Mouse (Mus musculus): ENCODE data around the gene Nbl1.

Nbl1 gene

DNA sequence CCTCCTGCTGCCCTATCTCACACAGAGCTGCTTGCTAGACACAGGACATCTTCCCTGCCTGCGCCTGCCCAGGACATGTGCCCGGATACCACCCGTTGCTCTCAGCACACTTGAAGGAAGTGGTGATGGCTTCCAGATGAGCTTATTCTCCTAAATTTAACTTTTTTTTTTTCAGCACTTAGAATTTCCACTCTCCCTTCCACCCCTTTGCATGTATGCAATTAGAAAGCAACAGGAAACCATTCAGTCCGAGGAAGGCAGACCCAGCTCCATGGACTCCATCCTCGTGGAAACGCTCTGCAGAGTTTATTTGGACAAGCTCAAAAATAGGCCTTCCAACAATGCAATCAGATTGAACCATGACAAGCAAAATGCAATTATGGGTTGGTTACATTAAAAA lies 8.8 kb upstream of the Nbl1 start:
- in situ Hi-C loops (cut with MboI; ENCODE audit: low sequenced_read_pairs): no loop called here

DNA sequence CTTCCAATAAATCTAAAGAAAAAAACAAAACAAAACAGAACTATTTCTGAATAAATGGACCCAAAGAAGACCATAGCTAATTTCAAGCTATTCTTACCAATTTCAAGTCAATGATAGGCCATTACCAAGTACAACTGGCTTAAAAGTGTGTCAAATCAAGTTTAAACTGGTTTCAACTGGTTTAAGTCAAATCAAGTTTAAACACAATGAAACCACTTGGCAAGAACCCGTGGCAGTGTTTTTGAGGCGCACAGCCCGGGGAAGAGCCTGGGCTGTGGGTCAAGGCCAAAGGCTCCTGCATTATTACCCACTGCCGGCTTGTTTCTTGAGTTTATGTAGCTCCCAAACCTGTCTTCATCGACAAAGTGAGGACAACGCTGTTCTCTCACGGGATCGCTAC lies 7.5 kb upstream of the Nbl1 start:
- in situ Hi-C loops (cut with MboI; ENCODE audit: low sequenced_read_pairs): no loop called here

DNA sequence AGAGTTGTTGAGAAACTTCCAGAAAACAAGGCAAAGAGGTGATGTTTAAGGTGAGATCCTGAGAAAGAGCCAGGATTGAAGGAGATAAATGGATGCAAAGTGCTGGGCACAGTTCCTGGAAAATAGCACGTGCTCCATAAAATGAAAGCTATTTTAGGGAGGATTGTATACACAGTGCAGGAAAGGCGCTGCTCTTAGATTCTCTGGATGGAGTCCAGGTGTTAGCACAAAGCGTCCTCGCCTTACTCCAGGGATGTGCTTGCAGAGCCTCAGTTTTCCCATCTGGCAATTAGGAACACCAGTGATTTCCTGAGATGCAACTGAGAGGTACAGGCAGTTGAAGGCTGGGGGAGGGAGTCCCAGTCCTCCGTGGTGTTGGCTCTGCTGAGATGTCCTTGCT lies 3.4 kb upstream of the Nbl1 start:
- in situ Hi-C loops (cut with MboI; ENCODE audit: low sequenced_read_pairs): no loop called here

DNA sequence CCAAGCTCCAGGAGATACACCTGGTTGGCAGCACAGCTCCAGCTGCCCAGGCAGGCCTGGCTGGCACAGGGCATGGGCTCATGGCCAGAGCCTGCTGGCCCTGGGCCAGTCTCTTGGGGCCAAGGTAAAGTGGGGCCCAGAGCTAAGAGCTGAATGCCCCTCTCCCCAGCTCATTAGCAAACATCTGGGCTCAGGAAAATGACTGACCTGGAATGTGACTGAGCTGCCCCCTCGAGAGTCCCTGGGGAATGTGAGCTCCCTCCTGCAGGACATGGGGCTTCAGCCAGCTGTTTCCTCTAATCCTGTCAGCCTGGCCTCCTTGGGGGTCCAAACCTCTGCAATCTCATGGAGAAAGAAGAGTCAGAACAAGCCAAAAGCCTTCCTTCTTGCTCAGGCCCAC lies 2.6 kb upstream of the Nbl1 start:
- in situ Hi-C loops (cut with MboI; ENCODE audit: low sequenced_read_pairs): no loop called here

DNA sequence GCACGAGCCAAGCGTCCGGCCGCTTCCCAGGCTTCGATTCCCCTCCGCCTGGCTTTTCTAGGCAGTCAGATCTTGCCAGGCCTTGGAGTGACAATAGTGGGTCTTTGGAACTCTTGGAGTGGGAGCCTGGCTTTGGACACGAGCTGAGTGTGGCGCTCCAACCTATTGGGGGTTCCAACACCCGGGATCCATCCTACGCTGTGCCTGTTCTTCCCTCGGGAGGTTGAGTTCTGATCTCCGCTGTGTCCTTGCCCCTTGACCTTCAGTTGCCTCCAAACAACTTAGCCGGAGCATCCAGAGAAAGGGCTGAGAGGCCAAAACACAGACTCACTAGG lies 370 bp upstream of the Nbl1 start:
- in situ Hi-C loops (cut with MboI; ENCODE audit: low sequenced_read_pairs): no loop called here

DNA sequence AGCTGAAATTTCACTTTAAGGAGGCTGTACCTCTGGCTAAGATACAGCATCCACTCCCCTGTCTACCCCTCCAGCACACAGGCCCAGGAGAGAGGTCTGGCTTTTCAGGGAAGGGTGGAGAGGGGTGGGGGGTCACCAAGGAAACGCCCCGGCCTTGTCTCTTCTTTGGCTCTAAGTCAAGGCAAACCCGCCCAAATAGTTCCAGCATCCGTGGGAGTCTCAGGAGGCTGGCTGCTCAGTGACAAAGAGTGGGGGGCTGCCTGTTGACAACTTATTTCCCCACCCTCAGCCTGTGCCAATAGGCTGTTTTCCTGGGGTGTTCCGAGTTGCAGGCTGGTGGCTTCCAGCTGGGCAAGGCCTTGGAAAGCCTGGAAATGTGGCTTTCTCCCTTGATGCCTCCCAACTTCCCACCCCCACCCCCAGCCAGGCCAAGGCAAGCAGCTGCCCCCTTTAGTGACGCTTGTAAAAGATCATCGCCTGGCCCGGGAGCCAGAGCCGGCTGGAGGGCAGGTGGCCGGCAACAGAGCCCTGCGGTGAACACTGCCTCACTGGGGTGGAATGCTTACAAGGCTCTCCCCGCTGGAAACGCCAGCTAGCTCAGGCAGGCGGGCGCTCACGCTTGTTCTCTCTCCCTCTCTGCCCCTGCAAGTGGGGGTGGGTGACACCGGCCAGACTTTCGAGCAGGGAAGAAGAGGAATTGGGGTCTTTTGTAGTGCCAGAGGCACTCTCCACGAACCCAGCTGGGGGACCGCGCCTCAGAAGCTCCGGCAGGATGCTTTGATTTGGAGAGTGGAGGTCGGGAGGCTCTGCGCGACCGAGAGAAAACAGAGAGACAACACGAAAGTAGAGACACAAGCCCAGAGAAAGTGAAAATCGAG lies 1.1 kb downstream of the Nbl1 start:
- in situ Hi-C loops (cut with MboI; ENCODE audit: low sequenced_read_pairs): no loop called here

DNA sequence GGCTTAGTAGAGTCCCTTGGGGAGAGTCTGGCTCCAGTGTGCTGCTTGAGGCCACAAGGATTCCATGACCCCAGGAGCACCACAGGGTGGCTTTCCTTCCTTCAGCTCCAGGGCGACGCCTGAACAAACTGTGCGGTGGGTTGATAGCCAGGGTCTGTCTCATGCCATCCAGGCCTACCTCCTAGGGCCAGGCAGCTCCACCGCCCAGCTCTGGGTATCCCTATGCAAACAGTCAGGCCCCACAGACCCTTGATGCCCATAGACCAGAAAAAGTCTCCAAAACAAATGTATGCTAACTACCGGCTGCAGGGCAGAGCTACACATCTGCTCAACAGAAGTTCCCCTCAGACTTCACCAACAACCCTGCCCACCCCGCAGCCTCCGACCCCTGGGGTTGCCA lies 1.7 kb downstream of the Nbl1 start:
- in situ Hi-C loops (cut with MboI; ENCODE audit: low sequenced_read_pairs): no loop called here

DNA sequence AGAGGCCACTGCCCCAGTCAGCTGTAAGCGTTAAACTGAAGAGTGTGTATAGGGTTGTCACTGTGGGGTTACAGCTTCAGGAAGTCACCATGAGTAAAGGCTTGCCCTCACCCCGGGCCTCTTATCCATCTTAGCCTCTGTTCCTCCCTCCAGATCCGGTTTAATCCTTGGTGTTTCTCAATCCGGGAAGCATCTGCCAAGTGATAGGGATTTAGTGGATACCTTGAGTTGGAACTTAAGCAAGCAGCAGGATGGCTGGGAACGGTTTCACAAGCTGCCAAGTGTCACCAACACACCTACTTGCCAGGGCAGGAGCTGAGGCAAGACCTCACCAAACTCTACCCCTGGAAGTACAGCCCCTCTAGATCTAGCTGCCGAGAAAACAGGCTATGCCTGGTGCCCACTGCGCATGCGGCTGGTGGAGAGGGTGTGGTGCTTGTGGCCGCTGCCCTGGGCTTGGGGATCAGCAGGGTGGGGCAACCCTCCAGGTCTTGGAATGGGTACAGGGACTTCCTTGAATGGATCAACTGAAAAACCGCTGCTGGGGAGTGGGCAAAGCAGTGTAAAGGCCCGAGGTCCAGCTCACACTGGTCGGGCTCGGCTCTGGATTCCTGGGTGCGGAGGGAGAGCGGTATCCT lies 2.4 kb downstream of the Nbl1 start:
- in situ Hi-C loops (cut with MboI; ENCODE audit: low sequenced_read_pairs): no loop called here

DNA sequence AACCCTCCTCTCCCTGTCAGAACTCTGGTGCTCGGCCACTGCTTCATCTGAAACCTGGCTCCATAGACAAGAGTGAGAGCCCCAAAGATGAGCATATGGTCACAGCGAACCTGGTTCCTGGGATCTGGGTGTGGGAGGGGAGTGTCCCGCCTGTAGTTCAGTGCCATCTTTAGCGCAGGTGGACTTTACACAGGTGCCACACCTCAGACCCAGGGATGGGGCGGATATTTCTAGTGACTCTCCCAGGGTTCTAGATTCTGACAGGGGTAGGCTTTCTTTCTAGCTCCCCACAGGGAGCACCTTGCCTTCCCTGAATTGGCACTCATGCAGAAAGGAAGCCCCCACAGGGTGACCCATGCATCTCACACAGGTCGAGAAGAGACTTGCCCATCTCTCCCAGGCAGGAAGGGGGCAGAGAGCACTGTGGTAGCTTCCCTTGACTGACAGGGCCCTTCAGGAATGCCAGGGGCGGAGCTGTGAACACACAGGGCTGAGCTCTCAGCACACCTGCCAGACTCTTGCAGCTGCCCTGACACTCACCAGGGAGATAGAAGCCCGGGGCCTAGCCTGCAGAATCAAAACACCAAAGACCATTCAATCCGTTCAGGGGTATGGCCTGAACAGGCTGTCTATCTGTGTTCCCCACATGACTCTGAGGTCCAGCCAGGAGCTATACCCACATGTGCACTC lies 3.7 kb downstream of the Nbl1 start:
- in situ Hi-C loops (cut with MboI; ENCODE audit: low sequenced_read_pairs): loop anchor here (10.0 kb wide), 1 partner anchor 166 kb away; no protein-coding TSS in a partner anchor

DNA sequence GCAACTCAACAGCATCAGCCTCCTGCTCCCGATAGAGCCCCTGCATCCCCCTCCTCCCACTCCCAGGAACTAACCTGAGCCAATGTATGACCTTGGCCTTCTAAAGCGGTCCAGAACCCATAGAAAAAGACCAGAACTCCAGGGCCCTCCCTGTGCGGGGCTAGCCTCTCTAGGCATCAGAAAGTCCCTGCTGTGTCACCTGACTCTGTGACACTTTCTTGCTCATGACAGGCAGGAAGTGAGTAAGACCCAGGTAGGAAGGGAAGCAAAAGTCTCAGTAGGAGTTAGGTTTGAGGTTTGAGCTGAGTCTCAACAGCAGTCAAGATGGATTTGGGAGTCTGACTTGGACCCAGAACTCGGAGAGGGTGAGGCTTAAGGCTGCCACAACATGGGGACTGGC lies 5.8 kb downstream of the Nbl1 start:
- in situ Hi-C loops (cut with MboI; ENCODE audit: low sequenced_read_pairs): loop anchor here (10.0 kb wide), 1 partner anchor 168 kb away; no protein-coding TSS in a partner anchor

DNA sequence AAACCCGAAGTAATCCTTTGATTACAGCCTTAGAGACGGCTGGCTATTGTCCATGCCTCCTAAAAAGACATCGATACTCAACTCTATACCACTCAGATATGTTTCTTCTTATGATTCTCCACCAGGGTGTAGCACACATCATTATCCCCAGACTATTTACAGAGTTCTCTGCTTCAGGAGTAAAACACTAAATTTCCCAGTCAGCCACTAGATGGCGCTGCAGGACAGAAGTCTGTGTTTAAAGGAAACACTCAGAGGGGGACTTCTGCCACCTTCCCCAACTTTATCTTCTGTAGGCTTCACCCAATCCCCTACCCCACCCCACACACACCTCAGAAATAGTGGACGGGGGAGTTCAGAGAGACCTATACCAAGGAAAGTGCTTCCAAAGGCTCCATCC lies 6.8 kb downstream of the Nbl1 start:
- in situ Hi-C loops (cut with MboI; ENCODE audit: low sequenced_read_pairs): loop anchor here (10.0 kb wide), 1 partner anchor 169 kb away; no protein-coding TSS in a partner anchor

DNA sequence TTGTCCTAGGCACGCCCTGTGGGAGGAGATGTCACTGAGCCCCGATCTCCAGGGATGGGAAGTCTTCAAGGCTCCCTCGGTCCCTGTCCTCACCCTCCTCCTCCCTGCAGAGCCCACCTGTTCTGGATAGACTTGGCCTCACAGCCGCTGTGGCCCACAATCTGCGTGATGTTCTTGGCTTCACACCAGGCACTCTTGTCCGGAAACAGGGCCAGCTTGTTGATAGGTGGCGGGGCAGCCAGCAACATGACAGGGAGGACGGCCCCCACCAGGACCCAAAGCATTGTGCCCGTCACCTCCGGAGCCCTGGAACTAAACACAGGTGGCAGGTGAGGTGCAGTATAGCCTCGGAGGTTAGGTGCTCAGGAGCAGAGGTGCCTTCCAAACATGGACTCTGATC lies 7.5 kb downstream of the Nbl1 start:
- in situ Hi-C loops (cut with MboI; ENCODE audit: low sequenced_read_pairs): loop anchor here (10.0 kb wide), 1 partner anchor 169 kb away; no protein-coding TSS in a partner anchor

DNA sequence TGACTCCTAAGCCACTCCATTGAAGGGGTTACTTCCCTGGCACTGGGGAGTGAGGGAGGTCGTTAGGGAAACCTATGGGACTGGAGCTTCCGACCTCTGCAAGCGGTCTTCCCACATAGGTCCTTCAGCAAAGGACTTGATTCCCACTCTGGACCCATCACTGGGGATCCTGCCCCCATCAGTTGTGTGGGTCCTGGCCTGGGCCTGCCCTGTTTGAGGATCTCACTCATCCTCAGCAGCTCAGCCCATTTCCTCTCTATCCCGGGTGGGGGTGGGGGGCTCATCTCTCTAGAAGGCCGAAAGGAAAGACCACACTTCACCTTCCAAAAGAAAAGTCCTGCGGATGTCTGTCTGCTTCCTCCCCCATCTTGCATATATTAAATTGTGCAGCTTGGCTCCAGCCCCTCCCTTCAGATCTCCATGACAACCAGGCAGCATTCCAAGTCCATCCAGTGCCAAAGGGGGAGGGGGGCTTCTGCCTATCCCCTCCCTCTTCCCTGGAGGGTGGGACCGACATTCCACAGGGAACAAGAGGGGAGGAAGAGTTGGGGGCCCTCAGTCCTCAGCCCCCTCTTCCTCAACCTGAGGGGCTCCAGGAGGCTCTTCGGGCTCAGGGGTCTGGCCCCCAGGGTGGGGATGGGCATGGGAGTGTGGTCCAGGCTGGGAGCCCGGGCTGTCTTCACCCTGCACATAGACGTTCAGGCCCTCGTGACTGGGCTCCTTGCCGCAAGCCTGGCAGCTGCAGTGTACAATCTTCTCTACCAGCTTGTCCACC lies 9.8 kb downstream of the Nbl1 start:
- in situ Hi-C loops (cut with MboI; ENCODE audit: low sequenced_read_pairs): loop anchor here (10.0 kb wide), 1 partner anchor 172 kb away; no protein-coding TSS in a partner anchor

DNA sequence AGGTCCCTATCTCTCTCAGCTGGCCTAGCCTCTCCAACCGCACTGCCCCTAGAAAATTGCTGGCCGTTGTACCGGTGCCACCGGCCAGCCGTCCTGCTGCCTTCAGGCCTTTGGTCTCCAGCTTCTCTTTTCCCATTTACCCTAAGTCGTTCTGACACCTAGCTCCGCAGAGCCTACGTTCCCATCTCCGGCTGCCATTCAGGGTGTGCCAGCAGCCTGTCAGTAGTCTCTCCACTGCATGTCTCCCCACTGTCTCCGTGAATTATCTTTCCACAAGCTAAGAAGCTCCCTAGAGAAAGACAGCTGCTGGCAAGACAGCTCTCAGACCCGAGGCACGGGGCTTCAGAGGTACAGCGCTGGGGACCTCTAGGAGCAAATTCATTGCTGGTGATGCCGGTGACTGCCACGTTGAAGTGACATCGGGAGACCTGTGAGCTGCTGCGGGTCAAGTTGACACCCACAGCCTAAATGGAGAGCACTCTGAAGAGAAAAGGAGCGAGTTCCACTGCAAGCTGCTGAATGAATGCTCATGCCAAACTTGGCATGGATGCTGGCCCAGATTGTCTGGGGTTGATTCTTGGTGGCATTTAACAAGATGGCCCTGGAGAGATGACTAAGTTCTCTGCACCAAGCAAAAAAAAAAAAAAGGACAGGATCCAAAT lies 11.4 kb downstream of the Nbl1 start:
- in situ Hi-C loops (cut with MboI; ENCODE audit: low sequenced_read_pairs): loop anchor here (10.0 kb wide), 1 partner anchor 173 kb away; no protein-coding TSS in a partner anchor

DNA sequence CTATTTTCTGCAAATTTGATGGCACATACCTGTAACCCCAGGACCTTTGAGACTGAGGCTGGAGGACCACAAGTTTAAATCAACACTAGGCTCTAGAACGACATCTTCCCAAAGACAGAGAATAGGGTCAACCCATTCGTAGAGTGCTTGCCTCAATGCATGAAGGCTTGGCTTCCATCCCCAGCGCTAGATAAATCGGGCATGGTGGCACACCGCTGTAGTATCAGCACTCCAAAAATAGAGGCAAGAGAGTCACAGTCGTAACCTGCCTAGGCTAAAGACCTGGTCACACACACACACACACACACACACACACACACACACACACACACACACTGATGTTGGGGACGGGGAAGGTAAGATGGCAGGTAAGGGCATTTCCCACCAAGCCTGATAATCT lies 12.5 kb downstream of the Nbl1 start:
- in situ Hi-C loops (cut with MboI; ENCODE audit: low sequenced_read_pairs): loop anchor here (10.0 kb wide), 1 partner anchor 175 kb away; no protein-coding TSS in a partner anchor

DNA sequence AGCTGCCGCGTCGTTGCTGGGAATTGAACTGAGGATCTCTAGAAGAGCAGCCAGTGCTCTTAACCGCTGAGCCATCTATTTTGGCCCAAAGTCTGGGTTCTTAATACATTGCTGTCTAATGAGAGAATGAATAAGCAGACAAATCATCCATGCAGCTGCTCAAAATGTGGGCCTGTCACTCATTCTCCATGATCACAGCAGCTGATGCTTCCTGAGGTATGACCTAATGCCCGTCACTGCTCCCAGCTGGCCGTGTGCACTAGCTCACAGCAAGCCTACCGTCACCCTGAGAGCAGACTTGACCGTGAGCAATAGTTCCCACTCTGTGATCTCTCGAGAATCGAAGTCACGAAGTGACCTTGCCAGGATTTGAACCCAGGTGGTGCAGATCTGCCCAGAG lies 13.4 kb downstream of the Nbl1 start:
- in situ Hi-C loops (cut with MboI; ENCODE audit: low sequenced_read_pairs): no loop called here

DNA sequence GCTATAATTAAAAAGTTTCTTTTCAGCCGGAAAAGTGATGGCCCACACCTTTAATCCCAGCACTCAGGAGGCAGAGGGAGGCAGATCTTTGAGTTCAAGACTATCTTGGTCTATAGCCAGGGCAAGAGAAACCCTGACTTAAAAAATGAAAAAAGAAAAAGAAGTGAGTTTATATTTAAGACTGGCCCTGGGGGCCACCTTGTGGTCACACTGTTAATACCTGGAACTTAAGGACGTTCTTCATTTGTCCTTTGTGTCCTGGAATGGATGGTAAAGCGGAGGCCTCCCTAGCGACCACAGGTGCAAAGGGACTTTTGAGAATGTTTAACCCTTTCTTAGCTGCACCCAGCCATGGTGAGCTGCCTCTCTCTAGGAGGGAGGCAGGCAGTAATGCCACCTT lies 14.1 kb downstream of the Nbl1 start:
- in situ Hi-C loops (cut with MboI; ENCODE audit: low sequenced_read_pairs): no loop called here

DNA sequence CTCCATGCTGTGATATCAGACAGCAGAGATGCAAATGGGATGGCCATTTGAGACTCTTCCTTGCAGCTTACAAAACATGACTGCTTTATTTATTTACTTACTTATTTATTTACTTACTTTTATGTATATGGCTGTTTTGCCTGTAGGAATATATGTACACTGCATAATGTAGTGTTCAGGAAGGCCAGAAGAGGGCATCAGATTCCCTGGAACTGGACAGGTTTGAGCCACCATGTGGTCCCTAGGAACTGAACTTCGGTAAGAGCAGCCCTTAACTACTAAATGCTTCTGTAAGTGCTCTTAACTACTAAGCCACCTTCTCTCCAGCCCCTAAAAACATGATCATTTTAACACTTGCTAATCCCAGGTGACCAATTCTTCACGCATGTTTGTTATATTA lies 14.5 kb downstream of the Nbl1 start:
- in situ Hi-C loops (cut with MboI; ENCODE audit: low sequenced_read_pairs): no loop called here

DNA sequence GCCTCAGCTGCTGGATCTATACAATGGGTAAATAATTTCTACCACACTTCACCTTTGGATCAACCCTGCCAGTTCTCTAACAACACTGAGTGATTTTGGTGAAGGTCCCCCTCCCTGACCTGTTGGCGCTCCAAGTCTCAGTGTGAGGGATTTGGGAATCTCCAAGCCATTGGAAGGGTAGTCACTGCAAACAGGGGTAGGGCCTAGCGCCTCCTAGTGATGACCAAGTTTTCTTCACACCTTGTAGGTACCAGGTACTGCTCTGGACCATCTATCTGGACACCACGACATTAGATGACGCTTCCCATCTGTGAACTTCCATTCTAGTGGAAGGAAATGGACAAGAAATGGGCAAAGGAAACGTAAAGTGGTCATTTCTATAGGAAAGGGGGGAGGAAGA lies 16.9 kb downstream of the Nbl1 start:
- in situ Hi-C loops (cut with MboI; ENCODE audit: low sequenced_read_pairs): no loop called here

DNA sequence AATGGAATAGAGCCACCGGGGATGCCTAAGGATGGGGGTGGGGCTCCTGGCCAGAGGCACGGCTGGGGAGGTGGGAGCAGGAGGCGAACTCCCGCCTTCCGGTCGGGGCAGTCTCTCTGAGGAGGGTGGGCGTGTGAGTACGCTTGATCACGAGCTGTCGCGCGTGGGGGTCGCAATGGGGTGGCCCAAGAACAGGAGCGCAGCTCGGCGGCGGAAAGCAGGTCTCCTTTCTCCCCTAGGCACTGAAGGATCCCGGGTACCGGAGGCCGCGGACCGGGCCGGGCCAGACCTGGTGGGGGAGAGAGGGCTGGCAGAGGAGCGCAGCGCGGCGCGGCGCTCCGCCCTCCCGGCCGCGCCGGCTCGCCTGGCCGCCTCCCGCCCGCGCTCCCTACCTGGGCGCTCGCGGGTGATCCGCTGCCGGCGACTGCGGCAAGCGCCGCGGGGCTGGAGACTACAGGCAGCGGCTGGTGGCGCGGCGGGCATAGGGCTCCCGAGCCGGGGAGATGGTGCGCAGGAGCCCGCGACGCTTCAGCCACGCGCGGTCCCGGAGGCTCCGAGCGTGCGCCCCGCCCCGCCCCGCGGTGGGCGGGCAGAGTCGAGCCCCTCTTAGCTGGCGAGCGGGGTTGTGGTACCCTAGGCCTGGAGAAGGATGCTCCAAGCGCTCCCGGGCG lies 17.6 kb downstream of the Nbl1 start, which contains the start of gene Htr6:
Gene Htr6 (minus strand): TSS at position 530 of the 671 bp plus-strand sequence.
- in situ Hi-C loops (cut with MboI; ENCODE audit: low sequenced_read_pairs): no loop called here

Data from CH12F3 (cell line).